Mouse (Mus musculus): ENCODE results near the gene Kbtbd7. TPM values are rescaled to one million over a fixed set of nuclear protein-coding genes. Genes with fewer than 3 reads are reported as not detected.

The Kbtbd7 gene
- polyA plus RNA-seq, 1 experiment from 2014 or later: 5.1 TPM

Other genes starting within 250 kb of the Kbtbd7 start
- gene Zfp957, start 179.1 kb upstream of the Kbtbd7 start, polyA plus RNA-seq (2018): not detected in 3 replicates
- 0.27 to 1.1 TPM (median 0.29 TPM) in 3 replicates for gene Rgcc, start 124.9 kb upstream of the Kbtbd7 start, polyA plus RNA-seq (2018)
- 9.8 to 15.1 TPM (median 10.7 TPM) in 3 replicates for gene Naa16, start 35.7 kb upstream of the Kbtbd7 start, polyA plus RNA-seq (2018)
- gene Mtrf1, start 28.7 kb upstream of the Kbtbd7 start, polyA plus RNA-seq (2018): 6.9 to 8.0 TPM (median 7.7 TPM) in 3 replicates
- 0.12 to 1.3 TPM (median 0.19 TPM) in 3 replicates for gene Kbtbd6, start 25.3 kb downstream of the Kbtbd7 start, polyA plus RNA-seq (2018)
- gene Elf1, start 54.7 kb downstream of the Kbtbd7 start, polyA plus RNA-seq (2018): 52.2 to 64.9 TPM (median 62.1 TPM) in 3 replicates
- 29.1 to 84.4 TPM (median 35.1 TPM) in 3 replicates for gene Wbp4, start 55.0 kb downstream of the Kbtbd7 start, polyA plus RNA-seq (2018)
- gene Sugt1, start 161.2 kb downstream of the Kbtbd7 start, polyA plus RNA-seq (2018): 49.7 to 86.9 TPM (median 67.8 TPM) in 3 replicates
- not detected in 3 replicates for gene Cnmd, start 235.7 kb downstream of the Kbtbd7 start, polyA plus RNA-seq (2018)

Data from macrophage (primary cell).